Mouse (Mus musculus) inflammation-experienced regulatory T-cells, adult 6 months (primary cell): ENCODE results near the gene Etfb. TPM values are rescaled to one million over a fixed set of nuclear protein-coding genes. Genes with fewer than 3 reads are reported as not detected.
A peak's percentile ranks its signal among the peaks of the same experiment; 100 is the strongest.

ENCODE experiments used
- ATAC-seq: one replicate; pipeline ENCODE4 v1.8.0; 2017
- polyA plus RNA-seq, 3 experiments: library from polyadenylated mRNA; unstranded; fragments of 100-300 nt; shearing (Covaris generic); gene quantifications; one replicate each; pipeline ENCODE4 v1.2.1; 2017

The Etfb gene
- polyA plus RNA-seq, 3 experiments from 2014 or later, result 173 to 290 (median 214) TPM

GRCm38 (mm10) chr7:43449811-43450210 lies 5.9 kb downstream of the Etfb start:
- no peak for ATAC-seq

DNA sequence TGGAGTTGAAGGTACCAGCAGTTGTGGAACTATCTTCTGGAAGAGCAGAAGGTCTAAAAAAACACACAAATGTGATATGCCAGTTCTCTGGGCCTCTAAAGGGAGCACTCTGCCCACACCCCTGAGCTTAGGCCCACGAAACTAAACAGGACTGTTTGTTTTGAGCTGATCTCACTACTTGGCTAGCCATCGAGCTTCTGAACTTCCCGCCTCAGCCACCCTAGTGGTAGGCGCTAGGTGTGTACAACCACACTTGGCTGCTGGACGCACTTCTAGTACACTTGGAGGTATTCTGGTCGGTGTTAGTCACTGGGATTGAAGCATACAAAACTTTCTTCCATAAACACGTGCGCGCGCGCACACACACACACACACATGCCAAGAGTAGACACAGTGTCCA lies 7.8 kb downstream of the Etfb start:
- no peak for ATAC-seq

DNA sequence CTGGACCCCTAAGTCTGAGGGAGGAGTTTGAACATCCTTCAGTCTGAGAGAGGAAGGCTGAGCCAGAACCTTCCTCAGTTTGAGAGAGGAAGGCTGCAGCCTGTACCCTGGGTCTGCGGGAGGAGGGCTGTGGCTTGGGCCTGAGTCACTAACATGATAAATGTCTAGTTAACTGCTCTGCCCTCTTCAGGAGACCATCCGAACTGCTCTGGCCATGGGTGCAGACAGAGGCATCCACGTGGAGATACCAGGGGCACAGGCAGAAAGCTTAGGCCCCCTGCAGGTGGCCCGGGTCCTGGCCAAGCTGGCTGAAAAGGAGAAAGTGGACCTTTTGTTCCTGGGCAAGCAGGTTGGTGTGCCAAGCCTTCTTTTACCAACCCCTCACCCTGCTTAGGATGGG lies 8.7 kb downstream of the Etfb start:
- ATAC-seq, result no peak

DNA sequence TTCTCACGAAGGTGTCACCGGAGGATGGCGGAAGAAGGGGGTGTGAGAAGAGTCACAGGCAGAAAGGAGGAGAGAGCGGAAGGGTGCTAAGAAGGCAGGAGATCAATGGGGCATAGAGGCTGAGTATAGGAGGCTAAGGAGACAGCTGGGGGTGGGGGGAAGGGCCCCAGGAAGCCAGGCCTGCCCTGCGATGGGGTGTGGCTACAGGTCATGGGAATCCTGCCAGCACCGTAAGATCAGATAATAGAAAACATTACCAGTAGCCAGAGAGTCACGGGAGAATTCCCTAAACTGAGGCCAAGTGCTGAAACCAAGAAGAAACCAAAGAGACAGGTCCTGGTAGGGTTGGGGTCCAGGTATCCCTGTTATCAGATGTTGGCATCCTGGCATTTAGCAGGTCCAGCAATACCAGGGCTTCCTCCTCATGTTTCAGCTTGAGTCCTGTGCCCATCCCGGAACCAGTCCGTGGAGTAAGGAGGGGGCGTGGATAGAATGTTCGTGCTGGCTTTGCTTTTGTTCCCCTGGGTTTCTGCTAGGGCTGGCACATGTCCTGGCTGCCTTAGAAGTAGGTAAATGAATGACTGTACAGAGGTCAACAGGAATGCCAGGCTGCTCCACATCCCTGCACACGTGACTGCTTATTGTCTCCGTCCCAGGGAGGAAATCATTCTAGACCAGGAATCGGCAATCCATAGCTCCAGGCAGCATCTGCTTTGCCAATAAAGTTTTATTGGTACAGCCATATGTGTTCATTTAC lies 9.9 kb downstream of the Etfb start:
- ATAC-seq, result no peak

GRCm38 (mm10) chr7:43454371-43454770 lies 10.5 kb downstream of the Etfb start:
- ATAC-seq, result no peak

DNA sequence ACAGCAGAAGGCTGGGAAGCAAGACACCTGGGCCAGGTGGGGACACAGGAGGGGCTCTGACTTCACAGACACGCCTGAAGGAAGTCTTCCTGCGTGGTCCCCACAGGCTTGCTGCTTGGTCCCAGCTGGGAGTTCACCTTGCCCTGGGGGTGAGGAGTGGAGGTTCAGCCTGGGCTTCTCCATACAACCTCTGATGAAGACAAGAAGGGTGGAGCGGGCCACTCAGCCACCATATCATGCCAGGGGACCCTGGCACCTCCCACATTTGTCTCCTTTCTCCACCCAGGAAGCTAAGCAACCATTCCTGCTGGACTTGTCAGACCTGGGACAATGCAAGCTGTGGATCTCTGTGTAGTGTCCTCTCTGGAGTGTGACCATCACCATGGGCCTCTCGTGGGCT lies 19.0 kb downstream of the Etfb start, which contains the start of gene Vsig10l:
TSS of gene Vsig10l (plus strand) at position 301 of the 400 bp plus-strand sequence.
- ATAC-seq, result no peak

GRCm38 (mm10) chr7:43463976-43464375 lies 20.1 kb downstream of the Etfb start:
- ATAC-seq, result no peak

GRCm38 (mm10) chr7:43464864-43465343 lies 21.0 kb downstream of the Etfb start:
- no peak for ATAC-seq

DNA sequence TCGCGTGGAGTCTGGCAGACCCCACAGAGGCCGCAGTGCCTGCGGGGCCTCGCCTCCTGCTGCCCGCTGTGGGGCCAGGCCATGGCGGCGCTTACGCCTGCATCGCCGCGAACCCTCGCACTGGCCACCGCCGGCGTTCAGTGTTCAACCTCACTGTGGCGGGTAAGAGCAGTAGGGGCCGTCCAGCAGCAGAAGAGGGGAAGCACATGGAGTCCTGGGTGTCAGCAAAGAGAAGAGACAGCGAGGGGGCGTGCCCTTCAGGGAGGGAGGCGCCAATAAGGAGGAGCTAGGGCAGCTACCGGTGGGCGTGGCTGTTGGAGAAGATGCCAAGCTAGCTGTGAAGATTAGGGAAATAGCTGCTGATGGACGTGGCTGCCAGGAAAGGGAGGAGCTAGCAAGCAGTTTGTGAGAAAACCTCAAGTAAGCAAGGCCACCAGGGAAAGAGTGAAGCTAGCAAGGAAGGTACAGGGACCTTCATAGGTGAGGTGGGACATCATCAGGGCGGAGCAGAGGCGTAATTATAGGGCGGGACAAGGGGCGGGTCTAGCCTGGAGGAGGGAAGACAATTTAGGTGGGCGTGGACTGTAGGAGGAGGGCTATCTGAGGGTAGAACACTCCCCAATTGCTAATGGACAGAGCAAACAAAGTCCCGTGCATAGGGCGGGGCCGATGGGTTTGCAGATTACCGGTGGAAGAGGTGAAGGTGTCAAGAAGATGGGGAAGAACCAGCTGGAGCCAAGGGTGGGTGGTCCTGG lies 21.6 kb downstream of the Etfb start:
- ATAC-seq, result peak; percentile 84

DNA sequence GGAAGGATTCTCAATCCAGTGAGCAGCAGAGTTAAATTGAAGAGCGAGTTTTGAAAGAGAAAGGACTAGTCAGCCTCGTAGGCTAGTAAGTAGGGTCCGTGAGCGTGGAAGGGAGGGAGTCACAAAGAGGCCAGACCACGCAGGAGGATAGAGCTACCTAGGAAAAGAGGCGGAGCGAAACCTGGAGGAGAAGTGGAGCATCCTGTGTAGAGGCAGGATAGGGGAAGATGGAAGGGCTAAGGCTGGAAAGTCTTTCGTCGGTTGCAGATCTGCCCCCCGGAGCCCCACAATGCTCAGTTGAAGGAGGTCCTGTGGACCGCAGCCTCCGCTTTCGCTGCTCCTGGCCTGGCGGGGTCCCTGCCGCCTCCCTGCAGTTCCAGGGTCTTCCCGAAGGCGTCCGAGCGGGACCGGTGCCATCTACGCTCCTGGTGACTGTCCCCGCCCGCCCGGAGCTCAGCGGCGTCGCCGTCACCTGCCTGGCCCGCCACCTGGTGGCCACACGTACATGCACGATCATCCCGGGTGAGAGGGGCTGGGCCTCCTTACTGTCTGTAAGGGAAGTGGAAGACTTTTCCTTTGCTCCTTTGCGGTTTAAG lies 22.3 kb downstream of the Etfb start:
- peak; percentile 69 for ATAC-seq

DNA sequence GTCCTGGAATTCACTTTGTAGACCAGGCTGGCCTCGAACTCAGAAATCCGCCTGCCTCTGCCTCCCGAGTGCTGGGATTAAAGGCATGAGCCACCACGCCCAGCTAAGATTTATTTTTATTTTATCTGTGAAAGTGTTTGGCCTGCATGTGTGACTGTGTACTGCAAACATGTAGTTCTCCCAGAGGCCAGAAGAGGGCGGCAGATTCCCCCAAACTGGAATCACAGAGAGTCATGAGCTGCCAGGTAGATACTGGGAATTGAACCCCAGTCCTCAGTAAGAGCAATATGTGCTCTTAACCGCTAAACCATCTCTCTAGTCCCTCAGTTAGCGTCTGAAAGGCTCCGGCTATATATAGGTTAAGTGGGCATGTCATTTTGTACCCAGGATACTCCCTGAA lies 26.5 kb downstream of the Etfb start:
- ATAC-seq, result no peak

- peak; percentile 86 for ATAC-seq
Observed at GRCm38 (mm10) chr7:43475706-43476105, 31.8 kb downstream of the Etfb start.

GRCm38 (mm10) chr7:43476376-43476775 lies 32.5 kb downstream of the Etfb start:
- no peak for ATAC-seq

DNA sequence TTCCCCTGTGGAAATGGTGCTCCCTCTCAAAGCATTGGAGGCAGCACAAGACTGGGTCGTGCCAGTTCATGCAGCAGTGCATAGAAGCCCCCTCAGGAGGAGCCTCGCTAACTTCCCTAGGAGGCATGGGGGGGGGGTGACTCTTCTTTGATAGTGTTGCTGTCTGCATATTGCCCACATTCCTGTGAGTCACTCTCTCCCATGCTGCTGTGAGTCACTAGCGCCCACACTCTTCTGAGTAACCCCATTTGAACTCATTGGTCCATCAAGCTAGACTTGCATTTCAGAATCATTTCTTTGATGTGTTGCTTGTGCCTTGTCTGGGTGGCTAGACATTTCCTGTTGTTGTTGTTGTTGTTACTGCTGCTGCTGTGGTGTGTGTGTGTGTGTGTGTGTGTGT lies 37.3 kb downstream of the Etfb start:
- peak; percentile 93 for ATAC-seq

- ATAC-seq, result no peak
Observed at GRCm38 (mm10) chr7:43482090-43482716, 38.3 kb downstream of the Etfb start.

GRCm38 (mm10) chr7:43483236-43483635 lies 39.4 kb downstream of the Etfb start:
- no peak for ATAC-seq

GRCm38 (mm10) chr7:43488646-43489045 lies 44.8 kb downstream of the Etfb start:
- no peak for ATAC-seq

DNA sequence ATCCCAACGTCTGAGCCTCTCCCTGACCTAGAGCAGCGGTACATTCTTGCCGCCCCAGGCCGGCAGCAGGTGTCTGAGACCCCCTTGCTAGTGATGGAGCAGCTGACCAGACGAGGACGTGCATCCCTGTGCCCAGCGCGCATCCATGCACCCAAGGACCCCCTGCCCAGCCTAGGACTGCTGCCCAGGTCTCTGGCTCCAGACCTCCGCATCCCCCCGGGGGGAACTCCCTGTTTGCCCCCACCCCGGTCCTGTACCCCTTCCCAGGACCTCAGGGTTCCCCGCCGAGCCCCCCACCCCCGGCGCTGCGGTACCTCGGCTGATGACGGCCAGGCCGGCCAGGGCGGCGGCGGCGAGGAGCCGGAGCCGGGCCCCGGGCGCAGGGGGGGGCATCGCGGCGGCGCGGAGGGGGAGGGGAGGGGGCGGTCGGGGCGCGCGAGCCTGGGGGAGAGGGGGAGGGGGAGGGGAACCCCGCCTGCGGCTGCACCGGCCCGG lies 45.8 kb downstream of the Etfb start, which contains the start of gene Iglon5:
TSS of gene Iglon5 (minus strand) at position 445 of the 495 bp plus-strand sequence.
- ATAC-seq, result no peak

- no peak for ATAC-seq
Observed at GRCm38 (mm10) chr7:43490182-43490584, 46.3 kb downstream of the Etfb start.

GRCm38 (mm10) chr7:43490861-43491260 lies 47.0 kb downstream of the Etfb start:
- ATAC-seq, result no peak

DNA sequence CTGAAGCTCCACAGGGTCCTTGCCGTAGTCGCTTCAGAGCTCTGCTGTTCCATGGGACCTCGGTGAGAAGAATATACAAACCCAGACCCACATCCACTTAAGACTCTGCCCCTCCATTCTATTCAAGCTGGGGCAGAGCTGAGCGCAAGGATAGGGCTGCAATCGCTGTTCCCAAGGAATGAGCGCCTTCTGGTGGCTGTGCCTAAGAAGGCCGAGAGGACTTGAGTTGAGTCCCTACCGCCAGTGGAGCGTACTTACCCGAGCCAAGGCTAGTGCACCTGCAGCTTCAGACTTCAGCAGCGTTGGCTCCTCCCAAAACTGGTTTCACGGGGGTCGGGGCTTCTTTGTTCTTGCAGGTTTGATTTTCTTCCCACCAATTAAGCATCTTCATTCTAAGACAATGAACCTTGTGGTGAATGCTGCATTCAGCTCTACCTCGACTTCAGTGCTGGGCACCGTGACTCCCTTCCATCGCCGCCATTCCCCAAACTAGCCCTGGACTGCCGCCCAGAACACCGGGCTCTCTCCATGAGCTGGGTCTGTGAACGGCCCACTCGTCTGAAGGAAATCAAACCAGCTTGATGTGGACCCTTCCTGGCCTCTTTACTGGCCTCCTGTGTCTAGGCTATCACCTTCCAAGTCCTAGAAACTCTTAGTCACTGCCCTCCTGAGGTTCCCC lies 51.6 kb downstream of the Etfb start:
- ATAC-seq, result peak; percentile 67
